Mouse (Mus musculus): ENCODE data around the gene Olfr523.
A peak's percentile ranks its signal among the peaks of the same experiment; 100 is the strongest.
"Not testable (repeated sequence)": the region's sequence is repeated elsewhere in the genome, so short reads cannot be mapped to it uniquely, and the experiment has no call there.

Gene Olfr523

DNA sequence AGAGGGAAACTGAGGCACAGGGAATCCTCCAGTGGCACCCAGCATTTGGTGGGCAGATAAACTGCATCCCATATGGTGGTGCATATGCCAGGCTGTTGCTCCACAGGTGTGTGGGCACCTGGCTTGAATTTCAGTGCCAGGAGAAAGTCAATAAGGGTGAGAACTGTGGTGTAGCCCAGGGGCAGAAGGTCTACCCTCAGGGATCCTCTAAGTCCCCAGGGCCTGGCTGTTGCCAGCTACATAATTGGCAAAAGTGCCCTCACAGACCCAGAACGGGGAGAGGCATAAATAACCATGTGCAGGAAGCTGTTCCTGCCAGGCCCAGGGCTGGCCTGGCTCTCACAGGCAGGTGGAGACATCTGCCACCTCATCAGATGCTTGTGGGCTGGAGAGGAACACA, at the start of gene Olfr523:
Gene Olfr523, plus strand, starts transcription at position 282 of the 400 bp plus-strand sequence.
- no peak for DNase-seq (ENCODE audit: low spot score)

- DNase-seq (ENCODE audit: low spot score): no peak
Observed at GRCm38 (mm10) chr7:140124382-140124781, 48.6 kb upstream of the Olfr523 start.

DNA sequence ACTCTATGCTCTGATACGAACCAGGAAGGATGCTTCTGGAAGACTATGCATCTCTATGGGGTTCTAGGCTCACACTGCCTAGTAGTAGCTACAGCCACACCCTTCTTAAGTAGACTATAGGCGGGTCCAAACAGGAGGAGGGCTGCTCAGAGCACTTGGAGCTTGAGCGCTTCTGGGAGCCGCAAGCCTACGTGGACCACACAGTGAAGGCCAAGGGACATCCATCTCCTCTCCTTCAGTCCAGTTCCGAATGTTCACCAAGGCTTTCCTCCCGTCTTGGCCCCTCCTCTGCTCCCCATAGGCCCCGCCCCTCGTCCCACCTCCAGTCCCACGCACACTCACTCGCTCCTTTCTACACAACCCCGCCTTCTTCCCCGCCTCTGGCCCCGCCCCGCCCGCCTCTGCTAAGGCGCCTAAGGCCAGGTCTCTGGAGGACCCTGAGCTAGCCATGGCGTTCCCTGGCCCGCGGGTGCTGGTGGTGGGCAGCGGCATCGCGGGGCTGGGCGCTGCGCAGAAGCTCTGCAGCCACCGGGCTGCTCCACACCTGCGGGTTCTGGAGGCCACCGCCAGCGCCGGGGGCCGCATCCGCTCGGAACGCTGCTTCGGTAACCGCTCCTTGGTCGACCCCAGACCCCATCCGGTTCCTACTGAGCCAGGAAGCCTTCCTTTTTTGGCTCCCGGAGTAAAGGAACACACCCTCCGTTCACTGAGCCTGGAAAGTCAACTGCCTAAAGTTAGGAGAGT, 47.6 kb upstream of the Olfr523 start:
- DNase-seq (ENCODE audit: low spot score): peak; percentile 88

DNA sequence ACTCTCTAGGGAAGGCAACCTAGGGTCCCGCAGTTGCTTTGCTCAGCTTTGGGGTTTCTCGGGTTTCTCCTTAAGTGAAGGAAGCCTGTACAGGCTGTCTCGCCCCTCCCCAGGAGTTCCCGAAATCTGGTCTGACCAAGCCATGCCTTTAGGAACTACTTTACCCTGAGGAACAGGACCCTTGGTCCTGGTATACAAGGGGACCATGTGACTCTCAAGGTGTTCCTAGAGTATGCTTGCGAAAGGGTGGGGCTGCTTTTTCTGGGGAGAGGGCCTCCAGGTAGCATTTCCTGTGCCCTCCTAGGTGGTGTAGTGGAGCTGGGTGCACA, 47.0 kb upstream of the Olfr523 start:
- DNase-seq (ENCODE audit: low spot score): no peak

- DNase-seq (ENCODE audit: low spot score): no peak
Observed at GRCm38 (mm10) chr7:140126934-140127333, 46.1 kb upstream of the Olfr523 start.

DNA sequence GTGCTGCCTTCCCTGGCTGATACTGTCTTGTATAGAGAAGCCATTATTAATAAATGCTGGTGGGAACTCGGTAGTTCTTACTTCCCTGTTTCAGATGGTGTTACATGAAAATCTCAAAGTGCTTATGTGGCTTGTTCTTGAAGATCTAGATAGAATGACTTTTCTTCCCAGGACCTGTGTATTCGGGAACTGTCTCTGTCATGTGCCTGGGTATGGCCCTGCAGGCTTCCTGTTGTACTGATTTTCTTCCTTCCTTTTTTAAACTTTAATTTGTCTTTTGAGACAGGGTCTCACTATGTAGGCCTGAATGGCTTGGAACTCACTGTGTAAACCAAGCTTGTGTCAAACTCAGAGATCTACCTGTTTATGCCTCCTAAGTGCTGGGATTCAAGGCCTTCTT, 45.1 kb upstream of the Olfr523 start:
- no peak for DNase-seq (ENCODE audit: low spot score)

DNA sequence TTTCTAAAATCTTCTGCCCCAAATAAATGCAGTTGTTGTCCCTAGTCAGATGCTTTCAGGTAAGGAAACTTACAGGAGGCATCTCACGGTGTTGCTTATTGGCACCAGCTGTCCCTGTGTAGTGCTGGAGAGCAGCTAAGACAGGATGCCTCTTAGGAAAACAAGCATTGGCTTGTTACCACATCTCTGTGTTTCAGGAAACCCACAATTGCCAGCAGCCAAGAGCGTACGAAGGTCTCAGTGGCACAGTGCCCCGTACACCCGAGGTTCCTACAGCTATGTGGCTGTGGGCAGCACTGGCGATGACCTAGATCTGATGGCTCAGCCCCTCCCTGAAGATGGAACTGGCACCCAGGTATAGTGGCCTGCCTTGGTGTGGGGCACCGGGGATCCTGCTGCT, 40.8 kb upstream of the Olfr523 start:
- not testable (repeated sequence) for DNase-seq (ENCODE audit: low spot score)

- DNase-seq (ENCODE audit: low spot score): not testable (repeated sequence)
Observed at GRCm38 (mm10) chr7:140134033-140134432, 39.0 kb upstream of the Olfr523 start.

- DNase-seq (ENCODE audit: low spot score): no peak
Observed at GRCm38 (mm10) chr7:140135106-140135770, 37.8 kb upstream of the Olfr523 start.

DNA sequence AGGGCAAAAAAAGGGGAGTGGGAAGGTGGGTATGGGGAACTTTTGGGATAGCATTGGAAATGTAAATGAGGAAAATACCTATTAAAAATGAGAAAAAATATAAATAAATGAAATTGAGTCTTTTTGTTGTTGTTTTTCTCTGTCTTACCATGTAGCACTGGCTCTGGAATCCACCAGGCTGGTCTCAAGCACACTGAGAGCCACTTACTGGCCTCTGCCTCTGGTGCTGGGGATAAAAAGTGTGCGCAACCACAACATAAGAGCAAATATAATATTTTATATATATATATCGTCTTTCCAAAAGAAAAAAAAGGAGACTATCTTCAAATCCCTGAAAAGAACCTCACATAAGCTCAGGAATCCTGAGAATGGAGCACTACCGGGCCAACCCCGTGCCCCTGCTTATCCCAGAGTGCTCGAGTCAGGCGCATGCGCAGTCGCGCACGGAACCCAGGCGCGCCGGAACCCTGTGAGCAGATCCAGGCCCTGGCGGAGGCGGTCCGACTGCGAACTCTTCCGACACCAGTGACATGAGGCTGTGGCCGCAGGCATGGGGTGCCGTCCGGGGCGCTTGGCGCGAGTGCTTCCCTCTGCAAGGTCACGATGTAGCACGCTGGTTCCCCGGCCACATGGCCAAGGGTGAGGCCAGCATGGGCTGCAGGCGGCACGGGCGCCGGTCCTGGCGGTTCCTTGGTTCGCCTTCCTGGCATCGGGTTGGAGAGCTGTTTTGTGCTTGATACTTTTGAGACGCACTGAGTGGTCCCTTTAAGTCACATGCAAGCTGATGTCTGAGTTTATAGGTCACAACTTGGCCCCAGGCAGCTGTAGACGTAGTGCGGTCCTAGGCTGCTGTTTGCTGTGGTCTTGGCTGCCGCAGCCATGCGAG, 35.6 kb upstream of the Olfr523 start, which contains the start of gene Mtg1:
Gene Mtg1, plus strand, starts transcription at position 430 of the 886 bp plus-strand sequence.
- peak; percentile 93 for DNase-seq (ENCODE audit: low spot score)

DNA sequence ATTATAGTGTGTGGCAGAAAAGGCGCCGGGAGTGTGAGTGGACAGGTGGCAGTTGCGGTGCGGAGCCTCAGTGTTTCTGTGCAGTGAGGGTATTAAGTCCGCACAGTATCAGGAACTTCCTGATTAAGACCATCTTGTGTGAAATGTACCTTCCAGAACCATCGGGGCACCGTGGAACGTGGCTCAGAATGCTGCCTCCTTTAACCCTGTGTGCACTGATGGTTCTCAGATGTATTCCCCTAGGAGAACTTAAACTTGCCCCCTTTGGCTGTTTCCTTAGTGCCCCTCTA, 35.1 kb upstream of the Olfr523 start:
- no peak for DNase-seq (ENCODE audit: low spot score)

GRCm38 (mm10) chr7:140141350-140141749, 31.7 kb upstream of the Olfr523 start:
- DNase-seq (ENCODE audit: low spot score): peak; percentile 80

GRCm38 (mm10) chr7:140144550-140144949, 28.5 kb upstream of the Olfr523 start:
- no peak for DNase-seq (ENCODE audit: low spot score)

DNA sequence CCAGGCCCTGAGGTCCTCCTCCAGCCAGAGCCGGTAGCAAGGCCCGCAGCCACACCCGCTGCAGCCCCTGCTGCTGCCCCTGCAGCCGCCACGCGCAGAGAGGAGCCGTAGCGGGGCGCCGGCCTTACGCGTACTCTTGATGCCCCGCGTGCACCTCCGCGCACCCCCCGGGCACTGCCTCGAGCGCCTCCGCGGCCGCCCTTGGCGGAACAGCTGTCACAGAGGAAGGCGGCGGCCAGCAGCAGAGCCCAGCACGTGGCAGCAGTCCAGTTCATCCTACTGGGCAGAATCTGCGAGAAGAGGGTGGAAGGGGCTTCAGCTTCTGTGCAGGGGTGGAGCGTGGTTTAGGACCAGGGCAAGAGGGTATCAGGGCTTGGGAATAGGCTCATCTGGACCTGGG, 19.6 kb upstream of the Olfr523 start:
- peak; percentile 59 for DNase-seq (ENCODE audit: low spot score)

GRCm38 (mm10) chr7:140153829-140154217, 19.2 kb upstream of the Olfr523 start:
- DNase-seq (ENCODE audit: low spot score): no peak

DNA sequence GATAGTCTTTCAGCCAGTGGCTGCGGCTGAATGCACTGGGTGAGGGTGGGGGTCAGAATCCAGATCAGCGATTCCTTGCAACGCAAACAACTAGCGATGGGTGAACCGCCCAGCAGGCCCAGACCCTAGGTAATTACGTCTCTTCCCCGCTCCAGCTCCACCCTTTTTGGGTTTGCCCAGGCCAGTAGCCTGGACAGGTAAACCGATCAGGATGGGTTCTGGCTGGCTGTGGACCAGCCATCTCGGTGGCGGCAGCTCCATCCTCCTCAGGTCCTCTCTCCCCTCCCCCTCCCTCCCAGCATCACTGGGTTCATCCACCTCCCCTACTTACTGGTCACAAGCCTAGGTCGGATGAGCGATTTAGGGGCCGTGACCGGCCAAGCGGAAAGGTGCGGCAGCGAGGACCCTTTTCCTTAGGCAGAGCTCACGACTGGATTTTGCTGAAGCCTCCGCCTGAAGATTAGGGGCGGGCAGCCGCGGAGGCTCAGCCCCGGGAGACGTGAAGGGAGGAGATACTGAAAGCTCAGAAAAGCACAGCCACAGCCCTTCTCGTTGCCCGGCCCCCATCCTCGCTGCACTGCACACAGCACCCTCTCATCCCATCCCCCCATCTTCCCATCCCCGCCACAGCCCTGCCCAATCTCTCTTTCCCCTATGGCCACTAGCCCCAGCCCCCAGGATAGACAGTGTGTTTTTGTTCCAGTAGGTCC, 18.6 kb upstream of the Olfr523 start, which contains the start of gene Sprn:
Gene Sprn, minus strand, starts transcription at position 660 of the 710 bp plus-strand sequence.
- peak; percentile 49 for DNase-seq (ENCODE audit: low spot score)

DNA sequence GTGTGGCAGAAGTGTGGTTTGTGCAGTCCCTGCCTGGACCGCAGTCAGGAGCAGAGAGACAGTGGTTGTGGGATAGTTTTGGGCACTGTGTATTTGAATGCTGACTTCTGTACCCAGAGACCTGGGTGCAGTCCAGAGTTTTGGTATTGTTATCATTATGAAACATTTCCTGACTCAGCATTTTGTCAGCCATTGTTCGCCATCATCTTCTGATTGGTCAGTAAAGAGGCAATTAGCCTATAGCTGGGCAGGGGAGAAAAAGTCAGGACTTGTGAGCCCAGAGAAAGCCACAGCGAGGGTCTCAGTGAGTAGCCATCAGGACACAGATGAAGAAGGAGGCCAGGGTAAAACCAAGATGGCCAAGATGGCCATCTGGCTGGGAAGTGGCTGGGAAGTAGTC, 12.7 kb upstream of the Olfr523 start:
- DNase-seq (ENCODE audit: low spot score): no peak

DNA sequence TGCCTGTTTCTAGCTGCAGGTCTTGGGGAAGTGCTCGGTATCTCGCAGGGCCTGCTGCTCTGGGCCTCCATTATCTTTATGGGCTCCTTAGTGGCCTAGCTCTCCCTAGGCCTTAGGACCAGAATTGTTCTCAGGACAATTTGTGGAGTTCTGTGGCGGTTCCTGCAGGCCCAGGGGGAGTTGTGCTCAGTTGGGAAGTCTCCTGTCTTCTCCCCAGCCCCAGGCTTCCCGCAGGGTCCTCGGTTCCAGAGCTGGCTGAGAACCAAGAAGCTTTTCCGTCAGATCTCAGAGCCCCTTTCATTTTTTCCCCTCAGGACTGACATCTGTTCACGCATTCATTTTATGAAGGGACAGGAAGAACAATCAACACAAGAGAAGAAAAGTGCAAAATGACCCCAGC, 8.4 kb upstream of the Olfr523 start, which contains the start of gene Olfr522:
Gene Olfr522, minus strand, starts transcription at position 101 of the 400 bp plus-strand sequence.
- DNase-seq (ENCODE audit: low spot score): no peak

DNA sequence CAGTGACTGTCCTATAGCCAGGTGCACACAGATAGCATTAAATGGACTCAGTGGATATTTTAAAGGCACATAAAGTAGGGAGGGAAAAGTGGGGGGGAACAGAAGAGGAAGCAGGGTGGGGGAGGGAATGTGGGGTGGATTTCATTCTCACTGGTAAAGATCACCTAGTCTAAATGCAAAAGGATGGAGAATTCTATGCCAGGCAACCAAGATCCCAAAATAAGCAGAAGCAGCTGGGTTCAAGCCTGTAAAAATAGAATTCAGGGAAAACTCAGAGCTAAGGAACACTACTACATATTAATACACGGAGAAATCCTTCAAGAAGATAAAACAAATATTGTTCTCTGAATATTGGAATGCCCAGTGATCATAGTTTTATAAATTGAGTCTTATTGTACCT, 5.1 kb upstream of the Olfr523 start:
- DNase-seq (ENCODE audit: low spot score): no peak

- no peak for DNase-seq (ENCODE audit: low spot score)
Observed at GRCm38 (mm10) chr7:140169386-140169785, 3.6 kb upstream of the Olfr523 start.

DNA sequence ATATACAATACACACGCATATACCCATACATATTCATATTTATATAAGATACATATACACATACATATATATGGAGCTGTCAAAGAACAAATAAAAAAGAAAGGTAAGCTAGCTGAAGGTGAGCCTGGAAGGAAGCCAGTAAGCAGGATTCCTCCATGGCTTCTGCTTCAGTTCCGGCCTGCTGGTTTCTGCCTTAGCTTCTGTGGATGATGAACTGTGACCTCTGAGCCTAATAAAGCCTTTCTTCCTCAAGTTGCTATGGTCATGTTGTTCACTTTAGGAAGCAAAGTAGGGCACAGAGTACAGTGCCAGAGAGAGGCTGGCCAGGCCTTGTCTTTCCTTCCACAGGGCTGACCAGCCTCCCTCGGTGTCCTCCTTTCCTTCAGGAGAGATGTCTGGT, 2.2 kb upstream of the Olfr523 start:
- DNase-seq (ENCODE audit: low spot score): no peak

DNA sequence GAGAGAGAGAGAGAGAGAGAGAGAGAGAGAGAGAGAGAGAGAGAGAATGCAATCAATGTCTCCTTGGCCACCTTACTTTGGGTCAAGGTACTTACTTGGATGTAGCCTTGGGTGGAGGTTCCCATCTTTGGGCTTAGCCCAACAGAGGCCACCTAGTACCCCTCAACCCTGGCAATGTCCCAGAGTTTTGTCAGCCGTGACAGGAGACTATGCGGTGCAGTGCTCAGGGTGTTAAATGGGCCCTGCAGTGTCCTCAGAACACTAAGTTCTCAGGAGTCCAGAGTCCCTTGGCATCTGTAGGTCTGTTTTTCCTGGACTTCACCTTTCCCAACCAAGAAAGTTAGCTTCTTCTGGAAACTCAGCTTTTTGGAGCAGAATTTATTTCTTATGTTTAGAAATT, 6.2 kb downstream of the Olfr523 start:
- DNase-seq (ENCODE audit: low spot score): no peak
